Mouse (Mus musculus) spleen, adult 2 months (tissue): ENCODE results near the gene Ntn1.

Experiments used
- CTCF ChIP-seq: fragments of 200-500 bp; IDR thresholded peaks from 2 replicates; pipeline ENCODE4 v1.5.1; 2011; ENCODE audit warnings: mild to moderate bottlenecking, inconsistent platforms; ENCODE audit not compliant: insufficient read depth, insufficient read length, insufficient replicate concordance; ENCODE audit errors: extremely low read depth
- POLR2A ChIP-seq: fragments of 200-500 bp; IDR thresholded peaks from 2 replicates; pipeline ENCODE4 v1.6.1; 2011; ENCODE audit warnings: low read depth, low read length, inconsistent platforms

DNA sequence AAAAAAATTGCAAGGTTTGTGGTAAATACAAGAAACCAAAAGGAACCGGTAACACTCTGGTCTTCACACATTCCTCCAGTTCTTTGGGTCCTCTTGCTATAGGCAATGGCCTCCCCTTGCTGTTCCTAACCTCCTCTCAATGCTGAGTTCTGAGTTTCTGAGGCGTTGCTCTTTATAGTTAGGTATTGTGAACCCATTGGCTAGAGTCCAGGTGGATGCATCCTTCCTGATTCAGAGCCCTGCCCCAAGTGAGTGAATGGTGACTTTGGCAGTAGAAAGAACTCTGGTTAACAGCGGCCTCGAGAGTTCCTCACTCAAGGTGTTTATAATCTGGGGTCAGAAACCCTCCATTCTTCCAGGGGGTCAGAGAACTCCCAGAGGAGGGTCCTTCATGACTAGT is 5.9 kb downstream of the Ntn1 start:
- TF ChIP-seq POLR2A (no peak), CTCF (no peak)
